Mouse (Mus musculus) limb, embryonic 12.5 days (tissue): ENCODE results near the gene Neb. TPM values are rescaled to one million over a fixed set of nuclear protein-coding genes. Genes with fewer than 3 reads are reported as not detected.

Source experiments
- ATAC-seq: fragments of 200-750 bp; cut with Nextera tagmentation; 2 replicates; pipeline ENCODE4 v1.8.0; 2017; ENCODE audit warnings: low read depth, moderate TSS enrichment; ENCODE audit not compliant: insufficient number of reproducible peaks, insufficient read depth, low FRiP score, low TSS enrichment
- H3K27ac ChIP-seq: fragments of 300-500 bp; sonication (generic); 2 replicates; pipeline ENCODE4 v1.5.1; 2016; ENCODE audit warnings: mild to moderate bottlenecking, moderate library complexity
- H3K27me3 ChIP-seq: fragments of 300-500 bp; sonication (generic); 2 replicates; pipeline ENCODE4 v1.6.1; 2016; ENCODE audit warnings: mild to moderate bottlenecking, moderate library complexity
- H3K36me3 ChIP-seq: fragments of 300-500 bp; sonication (generic); 2 replicates; pipeline ENCODE4 v1.6.1; 2016; ENCODE audit warnings: mild to moderate bottlenecking, moderate library complexity
- H3K4me1 ChIP-seq: fragments of 300-500 bp; sonication (generic); replicated peaks from 2 replicates; pipeline ENCODE4 v1.6.1; 2016
- H3K4me2 ChIP-seq: fragments of 300-500 bp; sonication (generic); 2 replicates; pipeline ENCODE4 v1.6.1; 2016; ENCODE audit warnings: mild to moderate bottlenecking, moderate library complexity
- H3K4me3 ChIP-seq: fragments of 300-500 bp; sonication (generic); replicated peaks from 2 replicates; pipeline ENCODE4 v1.5.1; 2016; ENCODE audit warnings: mild to moderate bottlenecking
- H3K9ac ChIP-seq: fragments of 300-500 bp; sonication (generic); replicated peaks from 2 replicates; pipeline ENCODE4 v1.6.1; 2016; ENCODE audit warnings: mild to moderate bottlenecking, moderate library complexity
- H3K9me3 ChIP-seq: fragments of 300-500 bp; sonication (generic); 2 replicates; pipeline ENCODE4 v1.6.1; 2016; ENCODE audit warnings: mild to moderate bottlenecking, moderate library complexity
- WGBS: fragments of 180-500 bp; shearing (Covaris S2); methylation state at CpG from one replicate; pipeline ENCODE4 v1.1.7; 2016; 5-methylcytosine and 5-hydroxymethylcytosine counted together
- polyA plus RNA-seq: library from polyadenylated mRNA; unstranded; fragments of >200 nt; fragmentation: Nextera tagmentation; extraction: Ambion mirVana; gene quantifications from 2 replicates; pipeline ENCODE4 v1.2.1, GENCODE M21; 2016

Gene Neb
- polyA plus RNA-seq, 1 experiment from 2014 or later = 43.4 TPM

- no peak overlapping the region for H3K9ac ChIP-seq
- ATAC-seq = no peak
- no peak overlapping the region for H3K27ac ChIP-seq
- WGBS = 90% methylated on average over 5 of the region's 5 CpGs
- no peaks in the 10 kb centered on the region for H3K27me3 ChIP-seq
- H3K4me1 ChIP-seq = no peaks in the 10 kb centered on the region
- H3K4me2 ChIP-seq = no peak overlapping the region
- H3K9me3 ChIP-seq = no peaks in the 10 kb centered on the region
- H3K4me3 ChIP-seq = no peak overlapping the region
- no peaks in the 10 kb centered on the region for H3K36me3 ChIP-seq
Observed at GRCm38 (mm10) chr2:52245091-52245490, 133.2 kb downstream of the Neb start.

GRCm38 (mm10) chr2:52242691-52243090 is 135.6 kb downstream of the Neb start:
- no peaks in the 10 kb centered on the region for H3K4me1 ChIP-seq
- H3K4me3 ChIP-seq = no peak overlapping the region
- no peak overlapping the region for H3K9ac ChIP-seq
- ATAC-seq = no peak
- no peaks in the 10 kb centered on the region for H3K36me3 ChIP-seq
- no peak overlapping the region for H3K27ac ChIP-seq
- H3K27me3 ChIP-seq = no peaks in the 10 kb centered on the region
- no peaks in the 10 kb centered on the region for H3K9me3 ChIP-seq
- WGBS = 84% methylated on average over 1 of the region's 1 CpGs
- H3K4me2 ChIP-seq = no peak overlapping the region

GRCm38 (mm10) chr2:52237892-52238291 is 140.4 kb downstream of the Neb start:
- WGBS = 32% methylated on average over 5 of the region's 5 CpGs
- Histone ChIP-seq H3K4me1 (no peaks in the 10 kb centered on the region), H3K27me3 (no peaks in the 10 kb centered on the region), H3K36me3 (no peaks in the 10 kb centered on the region), H3K27ac (no peak overlapping the region), H3K9ac (no peak overlapping the region), H3K9me3 (no peaks in the 10 kb centered on the region), H3K4me3 (no peak overlapping the region), H3K4me2 (no peak overlapping the region)
- no peak for ATAC-seq

GRCm38 (mm10) chr2:52227584-52227983 is 150.7 kb downstream of the Neb start:
- Histone ChIP-seq H3K4me1 (no peaks in the 10 kb centered on the region), H3K36me3 (no peaks in the 10 kb centered on the region), H3K4me2 (no peak overlapping the region), H3K27ac (no peak overlapping the region), H3K9ac (no peak overlapping the region), H3K4me3 (no peak overlapping the region), H3K9me3 (no peaks in the 10 kb centered on the region), H3K27me3 (no peaks in the 10 kb centered on the region)
- WGBS = 71% methylated on average over 3 of the region's 3 CpGs
- no peak for ATAC-seq

GRCm38 (mm10) chr2:52224366-52224765 is 153.9 kb downstream of the Neb start:
- Histone ChIP-seq H3K27ac (no peak overlapping the region), H3K4me2 (no peak overlapping the region), H3K36me3 (no peaks in the 10 kb centered on the region), H3K27me3 (no peaks in the 10 kb centered on the region), H3K4me1 (no peaks in the 10 kb centered on the region), H3K4me3 (no peak overlapping the region), H3K9ac (no peak overlapping the region), H3K9me3 (no peaks in the 10 kb centered on the region)
- WGBS = 89% methylated on average over 5 of the region's 5 CpGs
- ATAC-seq = no peak

- 47% methylated on average over 8 of the region's 8 CpGs for WGBS
- H3K4me3 ChIP-seq = no peak overlapping the region
- no peak for ATAC-seq
- H3K9me3 ChIP-seq = 0 out of 2 replicates have a peak, but pooled peaks cover 2% of the 10 kb centered on the region
- no peaks in the 10 kb centered on the region for H3K4me1 ChIP-seq
- no peak overlapping the region for H3K9ac ChIP-seq
- H3K27ac ChIP-seq = no peak overlapping the region
- H3K4me2 ChIP-seq = no peak overlapping the region
- no peaks in the 10 kb centered on the region for H3K27me3 ChIP-seq
- no peaks in the 10 kb centered on the region for H3K36me3 ChIP-seq
Observed at GRCm38 (mm10) chr2:52220074-52220473, 158.2 kb downstream of the Neb start.

GRCm38 (mm10) chr2:52215945-52216344 is 162.3 kb downstream of the Neb start:
- 93% methylated on average over 8 of the region's 8 CpGs for WGBS
- Histone ChIP-seq H3K36me3 (no peaks in the 10 kb centered on the region), H3K9me3 (0 out of 2 replicates have a peak, but pooled peaks cover 2% of the 10 kb centered on the region), H3K4me1 (no peaks in the 10 kb centered on the region), H3K4me2 (no peak overlapping the region), H3K9ac (no peak overlapping the region), H3K4me3 (no peak overlapping the region), H3K27me3 (no peaks in the 10 kb centered on the region), H3K27ac (no peak overlapping the region)
- ATAC-seq = no peak

- Histone ChIP-seq H3K4me2 (no peak overlapping the region), H3K9ac (no peak overlapping the region), H3K9me3 (0 out of 2 replicates have a peak, but pooled peaks cover 2% of the 10 kb centered on the region), H3K27me3 (no peaks in the 10 kb centered on the region), H3K4me1 (no peaks in the 10 kb centered on the region), H3K4me3 (no peak overlapping the region), H3K27ac (no peak overlapping the region), H3K36me3 (no peaks in the 10 kb centered on the region)
- WGBS = 92% methylated on average over 11 of the region's 11 CpGs
- no peak for ATAC-seq
Observed at GRCm38 (mm10) chr2:52212561-52212961, 165.7 kb downstream of the Neb start.

GRCm38 (mm10) chr2:52211358-52211899 is 166.8 kb downstream of the Neb start:
- Histone ChIP-seq H3K27ac (no peak overlapping the region), H3K9me3 (0 out of 2 replicates have a peak, but pooled peaks cover 2% of the 10 kb centered on the region), H3K4me3 (no peak overlapping the region), H3K27me3 (no peaks in the 10 kb centered on the region), H3K4me2 (no peak overlapping the region), H3K4me1 (no peaks in the 10 kb centered on the region), H3K36me3 (no peaks in the 10 kb centered on the region), H3K9ac (no peak overlapping the region)
- 52% methylated on average over 5 of the region's 5 CpGs for WGBS
- ATAC-seq = no peak

GRCm38 (mm10) chr2:52210685-52211084 is 167.6 kb downstream of the Neb start:
- Histone ChIP-seq H3K36me3 (no peaks in the 10 kb centered on the region), H3K9me3 (no peaks in the 10 kb centered on the region), H3K9ac (no peak overlapping the region), H3K4me1 (no peaks in the 10 kb centered on the region), H3K4me3 (no peak overlapping the region), H3K4me2 (no peak overlapping the region), H3K27ac (no peak overlapping the region), H3K27me3 (no peaks in the 10 kb centered on the region)
- 95% methylated on average over 7 of the region's 7 CpGs for WGBS
- no peak for ATAC-seq

GRCm38 (mm10) chr2:52204992-52205391 is 173.3 kb downstream of the Neb start:
- no peak for ATAC-seq
- Histone ChIP-seq H3K4me2 (no peak overlapping the region), H3K9me3 (no peaks in the 10 kb centered on the region), H3K36me3 (no peaks in the 10 kb centered on the region), H3K4me3 (no peak overlapping the region), H3K9ac (no peak overlapping the region), H3K27me3 (no peaks in the 10 kb centered on the region), H3K4me1 (no peaks in the 10 kb centered on the region), H3K27ac (no peak overlapping the region)
- 83% methylated on average over 4 of the region's 4 CpGs for WGBS

GRCm38 (mm10) chr2:52193629-52194028 is 184.6 kb downstream of the Neb start:
- Histone ChIP-seq H3K27me3 (no peaks in the 10 kb centered on the region), H3K36me3 (no peaks in the 10 kb centered on the region)

More at GRCm38 (mm10) chr2:52193629-52194028, 184.6 kb downstream of the Neb start:
- H3K4me2 ChIP-seq = no peak overlapping the region
- H3K27ac ChIP-seq = no peak overlapping the region
- 92% methylated on average over 6 of the region's 6 CpGs for WGBS
- no peak overlapping the region for H3K9ac ChIP-seq
- H3K4me3 ChIP-seq = no peak overlapping the region
- no peak for ATAC-seq
- H3K4me1 ChIP-seq = no peaks in the 10 kb centered on the region
- no peaks in the 10 kb centered on the region for H3K9me3 ChIP-seq
